Mouse (Mus musculus): ENCODE data around the gene Olfr703. TPM values are rescaled to one million over a fixed set of nuclear protein-coding genes. Genes with fewer than 3 reads are reported as not detected.

Olfr703 gene
- polyA plus RNA-seq (2012; rRNA removed), result not detected in 2 replicates

DNA sequence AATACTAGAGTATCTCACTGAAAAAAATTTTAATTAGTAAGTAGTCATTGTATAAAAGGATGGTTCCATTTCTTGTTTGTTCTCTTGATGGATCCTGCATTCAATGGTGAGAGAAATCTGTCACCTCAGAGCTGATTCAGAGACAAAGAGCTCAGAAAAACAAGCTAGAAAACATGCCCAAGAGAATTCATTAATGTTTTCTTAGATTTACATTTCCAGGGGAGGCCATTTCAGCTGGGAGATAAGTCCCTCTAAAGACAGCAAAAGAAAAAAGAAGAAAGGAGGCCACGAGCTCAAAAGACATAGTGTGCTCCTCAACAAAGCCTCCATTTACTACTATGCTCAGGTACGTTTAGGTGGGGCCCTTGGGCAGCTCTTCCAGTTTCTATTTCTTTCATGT is at the start of gene Olfr703:
Olfr703 (plus strand) TSS at position 301 of the 400 bp plus-strand sequence.

DNA sequence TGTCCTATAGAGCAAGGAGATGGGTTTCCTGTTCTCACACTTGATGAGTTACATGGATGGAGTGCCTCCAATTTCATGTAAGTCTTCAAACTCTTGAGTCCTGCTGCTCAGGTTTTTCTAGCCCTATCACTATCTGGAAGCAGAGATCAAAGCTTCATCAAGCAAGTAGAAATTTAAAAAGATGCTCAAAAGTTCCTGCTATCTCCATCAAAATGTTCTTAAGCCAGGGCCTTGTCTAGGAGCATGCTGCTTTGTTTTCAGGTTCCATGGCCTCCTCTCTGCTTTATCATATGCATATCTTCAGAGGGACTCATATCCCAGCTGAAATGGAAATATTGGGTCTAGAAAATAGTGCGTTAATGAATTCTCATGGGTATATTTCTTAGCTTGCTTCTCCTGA is 34.4 kb upstream of the Olfr703 start, which contains the start of gene Olfr700:
Olfr700 (minus strand) TSS at position 101 of the 400 bp plus-strand sequence.

DNA sequence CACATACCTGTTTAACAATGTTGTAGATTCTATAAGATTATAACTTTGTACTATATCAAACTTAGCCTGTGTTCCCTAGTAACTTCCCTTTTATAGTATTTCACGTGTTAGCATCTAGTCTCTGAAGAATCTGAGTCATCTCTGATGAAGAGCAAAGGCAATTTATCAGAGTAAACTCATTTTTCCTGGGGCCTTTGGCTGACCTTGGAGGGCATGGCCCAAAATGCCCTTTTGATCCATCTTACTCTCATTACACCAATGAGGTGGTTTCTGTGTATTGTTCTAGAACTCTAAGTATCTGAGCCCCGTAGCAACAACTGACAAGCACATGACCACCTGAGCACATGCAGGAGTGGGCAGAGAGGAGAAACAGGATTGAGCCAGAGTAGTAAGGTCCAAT is 29.3 kb upstream of the Olfr703 start, which contains the start of gene Olfr701:
Olfr701 (plus strand) TSS at position 301 of the 400 bp plus-strand sequence.

DNA sequence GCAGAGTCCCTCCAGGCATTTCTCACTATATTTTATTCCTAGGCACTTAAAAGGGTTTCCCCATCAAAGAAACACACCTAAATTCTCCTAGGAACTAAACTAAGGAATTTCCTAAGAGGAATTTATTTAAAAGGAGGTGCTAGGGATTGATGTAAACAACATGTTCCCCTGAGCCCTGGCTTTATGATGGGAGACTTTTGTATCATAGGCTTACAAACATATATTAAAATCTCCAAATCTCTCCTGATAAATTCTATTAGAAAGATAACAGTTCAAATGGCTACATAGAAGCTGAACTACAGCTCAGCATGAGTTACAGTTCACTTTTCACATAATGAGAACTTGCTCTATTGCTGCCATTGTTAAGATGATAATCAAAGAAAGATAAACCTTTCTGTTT is 9.4 kb upstream of the Olfr703 start, which contains the start of gene Olfr702:
Olfr702 (minus strand) TSS at position 101 of the 400 bp plus-strand sequence.

DNA sequence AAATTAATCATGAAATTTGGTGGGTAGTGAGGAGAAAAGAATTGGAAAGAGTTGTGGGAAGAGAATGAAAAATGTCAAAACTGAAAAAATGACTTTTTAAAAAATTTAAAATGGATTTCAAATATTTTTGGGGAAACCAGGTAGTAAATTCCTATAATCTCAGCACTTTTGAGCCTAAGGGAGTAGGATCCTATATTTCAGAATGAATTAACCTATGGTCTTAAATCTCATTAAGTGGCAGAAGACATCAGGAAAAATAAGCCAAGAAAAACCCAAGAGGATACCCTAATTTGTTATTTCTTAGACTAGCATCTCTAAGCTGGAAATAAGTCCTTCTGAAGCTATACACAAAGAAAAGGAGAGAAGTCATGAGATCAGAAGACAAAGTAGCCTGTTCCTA is 19.7 kb downstream of the Olfr703 start, which contains the start of gene Olfr704:
Olfr704 (plus strand) TSS at position 301 of the 400 bp plus-strand sequence.

DNA sequence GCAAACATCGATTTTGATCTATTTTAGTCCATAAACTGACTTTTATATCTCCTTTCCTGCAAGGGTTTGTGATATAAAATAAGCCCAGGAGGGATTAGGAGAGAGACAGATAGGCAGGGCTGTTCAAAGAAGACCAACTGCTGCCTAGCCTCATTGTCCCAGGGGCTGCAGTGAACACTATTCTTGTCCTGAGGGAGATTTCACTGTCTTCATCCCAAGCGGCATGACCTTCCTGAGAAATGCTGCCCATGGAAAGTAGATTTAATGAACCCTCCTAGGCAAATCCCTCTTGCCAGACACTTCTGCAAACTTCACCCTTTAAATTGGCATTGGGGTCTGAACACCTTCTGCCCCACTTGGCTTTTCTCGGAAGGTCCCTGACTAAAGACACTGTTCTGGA is 33.6 kb downstream of the Olfr703 start, which contains the start of gene Olfr705:
Olfr705 (minus strand) TSS at position 101 of the 400 bp plus-strand sequence.

DNA sequence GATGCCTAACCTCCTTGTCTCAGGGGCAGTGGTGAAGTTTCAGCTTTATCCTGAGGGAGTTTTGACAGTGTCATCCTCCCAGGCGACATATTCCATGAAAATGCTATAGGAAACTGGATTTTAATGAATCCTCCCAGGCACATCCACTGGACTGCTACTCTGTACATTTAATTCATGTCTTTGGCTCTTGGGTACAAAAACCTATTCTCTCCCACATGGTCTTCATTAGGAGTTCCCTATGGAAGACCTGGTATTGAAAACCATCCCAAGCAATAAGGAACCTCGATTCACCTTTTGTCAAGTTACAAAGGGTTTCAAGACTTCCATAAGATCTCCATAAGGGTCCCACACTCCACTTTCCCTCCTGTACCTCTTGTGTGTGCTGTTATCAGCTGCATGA is 44.9 kb downstream of the Olfr703 start, which contains the start of gene Olfr706:
Olfr706 (minus strand) TSS at position 101 of the 400 bp plus-strand sequence.

Other genes starting within 250 kb of the Olfr703 start
- gene Olfr693, start 162.8 kb upstream of the Olfr703 start, polyA plus RNA-seq (2012; rRNA removed), result not detected in 2 replicates
- gene Olfr694, start 151.5 kb upstream of the Olfr703 start, polyA plus RNA-seq (2012; rRNA removed), result not detected in 2 replicates
- not detected in 2 replicates for gene Olfr695, start 127.0 kb upstream of the Olfr703 start, polyA plus RNA-seq (2012; rRNA removed)
- gene Olfr697, start 100.9 kb upstream of the Olfr703 start, polyA plus RNA-seq (2012; rRNA removed), result not detected in 2 replicates
- gene Olfr698, start 88.0 kb upstream of the Olfr703 start, polyA plus RNA-seq (2012; rRNA removed), result not detected in 2 replicates
- not detected in 2 replicates for gene Olfr699, start 50.2 kb upstream of the Olfr703 start, polyA plus RNA-seq (2012; rRNA removed)
- gene Olfr700, start 34.5 kb upstream of the Olfr703 start, polyA plus RNA-seq (2012; rRNA removed), result not detected in 2 replicates
- not detected in 2 replicates for gene Olfr701, start 29.2 kb upstream of the Olfr703 start, polyA plus RNA-seq (2012; rRNA removed)
- gene Olfr702, start 9.5 kb upstream of the Olfr703 start, polyA plus RNA-seq (2012; rRNA removed), result not detected in 2 replicates
- not detected in 2 replicates for gene Olfr704, start 19.8 kb downstream of the Olfr703 start, polyA plus RNA-seq (2012; rRNA removed)
- gene Olfr705, start 33.5 kb downstream of the Olfr703 start, polyA plus RNA-seq (2012; rRNA removed), result not detected in 2 replicates
- not detected in 2 replicates for gene Olfr706, start 44.8 kb downstream of the Olfr703 start, polyA plus RNA-seq (2012; rRNA removed)
- gene Olfr707, start 57.9 kb downstream of the Olfr703 start, polyA plus RNA-seq (2012; rRNA removed), result not detected in 2 replicates
- not detected in 2 replicates for gene Olfr1532-ps1, start 64.6 kb downstream of the Olfr703 start, polyA plus RNA-seq (2012; rRNA removed)
- gene Olfr709-ps1, start 88.9 kb downstream of the Olfr703 start, polyA plus RNA-seq (2012; rRNA removed), result not detected in 2 replicates
- not detected in 2 replicates for gene Olfr710, start 105.0 kb downstream of the Olfr703 start, polyA plus RNA-seq (2012; rRNA removed)
- gene Olfr6, start 120.6 kb downstream of the Olfr703 start, polyA plus RNA-seq (2012; rRNA removed), result not detected in 2 replicates
- not detected in 2 replicates for gene Olfr711, start 132.1 kb downstream of the Olfr703 start, polyA plus RNA-seq (2012; rRNA removed)
- not detected in 2 replicates for gene Olfr2, start 162.7 kb downstream of the Olfr703 start, polyA plus RNA-seq (2012; rRNA removed)
- not detected in 2 replicates for gene Olfr713, start 187.8 kb downstream of the Olfr703 start, polyA plus RNA-seq (2012; rRNA removed)
- gene Olfr714, start 227.6 kb downstream of the Olfr703 start, polyA plus RNA-seq (2012; rRNA removed), result not detected in 2 replicates
- gene Olfr17, start 249.9 kb downstream of the Olfr703 start, polyA plus RNA-seq (2012; rRNA removed), result not detected in 2 replicates

All from colon, adult 2 months (tissue).